Mouse (Mus musculus): Measurements from ENCODE around the gene Samd4. TPM values are rescaled to one million over a fixed set of nuclear protein-coding genes. Genes with fewer than 3 reads are reported as not detected.

Gene Samd4
- polyA plus RNA-seq, 1 experiment from 2014 or later, result 11.1 TPM

- no peak overlapping the region for H3K4me3 ChIP-seq
- H3K36me3 ChIP-seq, result no peaks in the 10 kb centered on the region
- H3K9me3 ChIP-seq, result no peaks in the 10 kb centered on the region
- no peak for DNase-seq (ENCODE audit: low spot score)
- H3K27ac ChIP-seq, result no peak overlapping the region
- H3K27me3 ChIP-seq (ENCODE audit: insufficient read depth, poor library complexity, severe bottlenecking), result no peaks in the 10 kb centered on the region
- WGBS, result 73% methylated on average over 2 of the region's 2 CpGs
- H3K4me1 ChIP-seq, result peaks cover 14% of the 10 kb centered on the region
Observed at GRCm38 (mm10) chr14:47031542-47031941, 148.9 kb downstream of the Samd4 start.

GRCm38 (mm10) chr14:47032140-47032539 lies 149.5 kb downstream of the Samd4 start:
- 57% methylated on average over 4 of the region's 4 CpGs for WGBS
- H3K4me1 ChIP-seq, result peaks cover 14% of the 10 kb centered on the region
- H3K4me3 ChIP-seq, result no peak overlapping the region
- no peak overlapping the region for H3K27ac ChIP-seq
- H3K9me3 ChIP-seq, result no peaks in the 10 kb centered on the region
- H3K36me3 ChIP-seq, result no peaks in the 10 kb centered on the region
- no peaks in the 10 kb centered on the region for H3K27me3 ChIP-seq (ENCODE audit: insufficient read depth, poor library complexity, severe bottlenecking)
- no peak for DNase-seq (ENCODE audit: low spot score)

GRCm38 (mm10) chr14:47033423-47033822 lies 150.8 kb downstream of the Samd4 start:
- Histone ChIP-seq H3K27me3 (ENCODE audit: insufficient read depth, poor library complexity, severe bottlenecking) (no peaks in the 10 kb centered on the region), H3K4me3 (no peak overlapping the region), H3K9me3 (no peaks in the 10 kb centered on the region), H3K27ac (no peak overlapping the region), H3K36me3 (no peaks in the 10 kb centered on the region), H3K4me1 (peaks cover 4% of the 10 kb centered on the region; the same call in 1 of the 2 replicates)
- no peak for DNase-seq (ENCODE audit: low spot score)
- WGBS, result 79% methylated on average over 5 of the region's 5 CpGs

- Histone ChIP-seq H3K36me3 (no peaks in the 10 kb centered on the region), H3K27me3 (ENCODE audit: insufficient read depth, poor library complexity, severe bottlenecking) (no peaks in the 10 kb centered on the region), H3K27ac (peak overlapping the region; percentile 50; the same call in 1 of the 2 replicates), H3K4me1 (peaks cover 13% of the 10 kb centered on the region), H3K4me3 (no peak overlapping the region), H3K9me3 (no peaks in the 10 kb centered on the region)
- WGBS, result 78% methylated on average over 3 of the region's 3 CpGs
- no peak for DNase-seq (ENCODE audit: low spot score)
Observed at GRCm38 (mm10) chr14:47041699-47042098, 159.0 kb downstream of the Samd4 start.

- Histone ChIP-seq H3K4me1 (peaks cover 8% of the 10 kb centered on the region), H3K9me3 (no peaks in the 10 kb centered on the region), H3K4me3 (no peak overlapping the region), H3K27me3 (ENCODE audit: insufficient read depth, poor library complexity, severe bottlenecking) (no peaks in the 10 kb centered on the region), H3K36me3 (peaks cover 6% of the 10 kb centered on the region; the same call in 1 of the 2 replicates), H3K27ac (no peak overlapping the region)
- no peak for DNase-seq (ENCODE audit: low spot score)
- 90% methylated on average over 6 of the region's 6 CpGs for WGBS
Observed at GRCm38 (mm10) chr14:47049051-47049450, 166.4 kb downstream of the Samd4 start.

GRCm38 (mm10) chr14:47051743-47052610 lies 169.3 kb downstream of the Samd4 start:
- Histone ChIP-seq H3K36me3 (peaks cover 6% of the 10 kb centered on the region; the same call in 1 of the 2 replicates), H3K9me3 (no peaks in the 10 kb centered on the region), H3K4me1 (peaks cover 8% of the 10 kb centered on the region), H3K4me3 (no peak overlapping the region), H3K27me3 (ENCODE audit: insufficient read depth, poor library complexity, severe bottlenecking) (no peaks in the 10 kb centered on the region), H3K27ac (no peak overlapping the region)
- WGBS, result 75% methylated on average over 5 of the region's 5 CpGs
- no peak for DNase-seq (ENCODE audit: low spot score)

GRCm38 (mm10) chr14:47053101-47053500 lies 170.4 kb downstream of the Samd4 start:
- Histone ChIP-seq H3K27ac (no peak overlapping the region), H3K9me3 (no peaks in the 10 kb centered on the region), H3K27me3 (ENCODE audit: insufficient read depth, poor library complexity, severe bottlenecking) (no peaks in the 10 kb centered on the region), H3K4me3 (no peak overlapping the region), H3K36me3 (peaks cover 6% of the 10 kb centered on the region; the same call in 1 of the 2 replicates), H3K4me1 (peaks cover 12% of the 10 kb centered on the region)
- 94% methylated on average over 1 of the region's 1 CpGs for WGBS
- no peak for DNase-seq (ENCODE audit: low spot score)

- no peaks in the 10 kb centered on the region for H3K9me3 ChIP-seq
- H3K4me1 ChIP-seq, result peaks cover 12% of the 10 kb centered on the region
- DNase-seq (ENCODE audit: low spot score), result no peak
- H3K27ac ChIP-seq, result no peak overlapping the region
- H3K36me3 ChIP-seq, result peaks cover 6% of the 10 kb centered on the region; the same call in 1 of the 2 replicates
- H3K27me3 ChIP-seq (ENCODE audit: insufficient read depth, poor library complexity, severe bottlenecking), result no peaks in the 10 kb centered on the region
- no peak overlapping the region for H3K4me3 ChIP-seq
- 76% methylated on average over 5 of the region's 5 CpGs for WGBS
Observed at GRCm38 (mm10) chr14:47053824-47054223, 171.2 kb downstream of the Samd4 start.

GRCm38 (mm10) chr14:47058969-47059368 lies 176.3 kb downstream of the Samd4 start:
- Histone ChIP-seq H3K27ac (no peak overlapping the region), H3K9me3 (no peaks in the 10 kb centered on the region), H3K36me3 (no peaks in the 10 kb centered on the region), H3K4me1 (0 out of 2 replicates have a peak, but pooled peaks cover 4% of the 10 kb centered on the region), H3K27me3 (ENCODE audit: insufficient read depth, poor library complexity, severe bottlenecking) (no peaks in the 10 kb centered on the region), H3K4me3 (no peak overlapping the region)
- WGBS, result 87% methylated on average over 2 of the region's 2 CpGs
- DNase-seq (ENCODE audit: low spot score), result no peak

GRCm38 (mm10) chr14:47065067-47065466 lies 182.4 kb downstream of the Samd4 start:
- Histone ChIP-seq H3K27ac (0 out of 2 replicates have a peak overlapping the region, but pooled peaks have one; percentile 29), H3K9me3 (no peaks in the 10 kb centered on the region), H3K36me3 (peaks cover 21% of the 10 kb centered on the region), H3K4me3 (no peak overlapping the region), H3K4me1 (peaks cover 9% of the 10 kb centered on the region; the same call in 1 of the 2 replicates), H3K27me3 (ENCODE audit: insufficient read depth, poor library complexity, severe bottlenecking) (no peaks in the 10 kb centered on the region)
- 56% methylated on average over 5 of the region's 5 CpGs for WGBS
- DNase-seq (ENCODE audit: low spot score), result no peak

GRCm38 (mm10) chr14:47066901-47067300 lies 184.2 kb downstream of the Samd4 start:
- H3K4me1 ChIP-seq, result peaks cover 12% of the 10 kb centered on the region; the same call in 1 of the 2 replicates
- H3K4me3 ChIP-seq, result no peak overlapping the region
- no peaks in the 10 kb centered on the region for H3K27me3 ChIP-seq (ENCODE audit: insufficient read depth, poor library complexity, severe bottlenecking)
- H3K36me3 ChIP-seq, result peaks cover 28% of the 10 kb centered on the region
- 79% methylated on average over 5 of the region's 5 CpGs for WGBS
- H3K9me3 ChIP-seq, result no peaks in the 10 kb centered on the region
- DNase-seq (ENCODE audit: low spot score), result no peak
- H3K27ac ChIP-seq, result no peak overlapping the region

GRCm38 (mm10) chr14:47074045-47074666 lies 191.5 kb downstream of the Samd4 start:
- H3K9me3 ChIP-seq, result no peaks in the 10 kb centered on the region
- no peak for DNase-seq (ENCODE audit: low spot score)
- H3K4me3 ChIP-seq, result no peak overlapping the region
- H3K27ac ChIP-seq, result no peak overlapping the region
- H3K27me3 ChIP-seq (ENCODE audit: insufficient read depth, poor library complexity, severe bottlenecking), result no peaks in the 10 kb centered on the region
- H3K36me3 ChIP-seq, result peaks cover 39% of the 10 kb centered on the region; the same call in 1 of the 2 replicates
- peaks cover 44% of the 10 kb centered on the region for H3K4me1 ChIP-seq
- 62% methylated on average over 18 of the region's 18 CpGs for WGBS
